1 mouse cellular context compared by ENCODE assay signal in genomic region chr17:48409380-48410298, GRCm38 (mm10).
TF ChIP-seq lines count a peak whose summit lies in the region.

Gene Nfya, minus strand, starts transcription at chr17:48409906.
Gene Oard1, plus strand, starts transcription at chr17:48410014.

TF ChIP-seq in MEL, 35 proteins besides CTCF, POLR2A, EP300 and RAD21 (continued from another document):
- TF ChIP-seq MAFK (IDR thresholded peaks at IDR 0.05; ENCODE audit: borderline replicate concordance, low read depth, low read length) (no peak), HCFC1 (IDR thresholded peaks at IDR 0.05; ENCODE audit: low read depth, low read length) (peak; percentile 90), SIN3A (IDR thresholded peaks at IDR 0.05; ENCODE audit: low read length) (peak; percentile 90; the same call in 1 of the 2 replicates), ELF1 (IDR thresholded peaks at IDR 0.05; ENCODE audit: low read depth, low read length) (peak; percentile 95), SMC3 (IDR thresholded peaks at IDR 0.05; ENCODE audit: low read depth, low read length) (no peak), MYC (IDR thresholded peaks at IDR 0.05; ENCODE audit: low read depth, low read length) (0 out of 2 replicates have a peak, but pooled peaks have one; percentile 87), POLR2AphosphoS2 (IDR thresholded peaks at IDR 0.05; ENCODE audit: low read length) (no peak), GATA1 (IDR thresholded peaks at IDR 0.05; ENCODE audit: low read depth, low read length) (no peak), MXI1 (IDR thresholded peaks at IDR 0.05; ENCODE audit: low read depth, low read length) (no peak), USF1 (IDR thresholded peaks at IDR 0.05; ENCODE audit: low read depth, low read length) (no peak), ZC3H11A (IDR thresholded peaks at IDR 0.05; ENCODE audit: low read depth, low read length) (no peak), TCF12 (IDR thresholded peaks at IDR 0.05; ENCODE audit: low read depth, low read length) (peak; percentile 52), CHD1 (IDR thresholded peaks at IDR 0.05; ENCODE audit: low read depth, low read length) (no peak; the same call in 1 of the 2 replicates)
